Mouse (Mus musculus) stomach, postnatal 0 days (tissue): ENCODE results near the gene Robo4. TPM values are rescaled to one million over a fixed set of nuclear protein-coding genes. Genes with fewer than 3 reads are reported as not detected.

Experiments
- ATAC-seq: fragments of 200-750 bp; cut with Nextera tagmentation; 2 replicates; pipeline ENCODE4 v1.8.0; 2017; ENCODE audit not compliant: low FRiP score, low TSS enrichment
- DNase-seq: peaks from one replicate; pipeline ENCODE4 v3.0.0-alpha.2; 2016; ENCODE audit warnings: low spot score
- H3K27ac ChIP-seq: fragments of 300-500 bp; sonication (generic); replicated peaks from 2 replicates; pipeline ENCODE4 v1.5.1; 2014; ENCODE audit warnings: mild to moderate bottlenecking, control low read depth
- H3K27me3 ChIP-seq: fragments of 300-500 bp; sonication (generic); 2 replicates; pipeline ENCODE4 v1.6.1; 2014; ENCODE audit warnings: low read length; ENCODE audit not compliant: control insufficient read depth, insufficient read depth
- H3K36me3 ChIP-seq: fragments of 300-500 bp; sonication (generic); 2 replicates; pipeline ENCODE4 v1.6.1; 2014; ENCODE audit warnings: low read length, mixed read lengths; ENCODE audit not compliant: control insufficient read depth, insufficient read depth
- H3K4me1 ChIP-seq: fragments of 300-500 bp; sonication (generic); replicated peaks from 2 replicates; pipeline ENCODE4 v1.6.1; 2014; ENCODE audit warnings: antibody characterized with exemption; ENCODE audit not compliant: control insufficient read depth, insufficient read depth
- H3K4me2 ChIP-seq: fragments of 300-500 bp; sonication (generic); replicated peaks from 2 replicates; pipeline ENCODE4 v1.6.1; 2014; ENCODE audit warnings: low read depth, mild to moderate bottlenecking, control low read depth, moderate library complexity
- H3K4me3 ChIP-seq: fragments of 300-500 bp; sonication (generic); 2 replicates; pipeline ENCODE4 v1.5.1; 2014; ENCODE audit warnings: low read depth, low read length, control low read depth
- H3K9ac ChIP-seq: fragments of 300-500 bp; sonication (generic); 2 replicates; pipeline ENCODE4 v1.6.1; 2014; ENCODE audit warnings: mild to moderate bottlenecking, low read length, control low read depth, mixed read lengths
- H3K9me3 ChIP-seq: fragments of 300-500 bp; sonication (generic); 2 replicates; pipeline ENCODE4 v1.6.1; 2016; ENCODE audit warnings: low read length; ENCODE audit not compliant: control insufficient read depth
- CTCF ChIP-seq: IDR thresholded peaks from 2 replicates; pipeline ENCODE4 v1.5.1; 2016; ENCODE audit warnings: antibody characterized with exemption, low read depth, mild to moderate bottlenecking, moderate library complexity
- EP300 ChIP-seq: optimal IDR thresholded peaks from 2 replicates; pipeline ENCODE3; 2016; ENCODE audit warnings: antibody characterized with exemption
- WGBS: fragments of 180-500 bp; shearing (Covaris S2); extraction: QIAGEN DNeasy Blood & Tissue Kit; methylation state at CpG from one replicate; pipeline ENCODE4 v1.1.7; 2014; 5-methylcytosine and 5-hydroxymethylcytosine counted together
- polyA plus RNA-seq: library from polyadenylated mRNA; unstranded; fragments of >200 nt; fragmentation: Nextera tagmentation; extraction: Ambion mirVana; gene quantifications from 2 replicates; pipeline ENCODE4 v1.2.1, GENCODE M21; 2015

Robo4 gene
- polyA plus RNA-seq, 1 experiment from 2014 or later, result 4.4 TPM

- no peak for TF ChIP-seq EP300
- no peak for TF ChIP-seq CTCF
- peak; percentile 69 for ATAC-seq
- Histone ChIP-seq H3K27ac (no peak overlapping the region), H3K27me3 (no peaks in the 10 kb centered on the region), H3K9ac (no peak overlapping the region), H3K4me3 (peak overlapping the region; percentile 32; the same call in 1 of the 2 replicates), H3K4me1 (no peaks in the 10 kb centered on the region), H3K4me2 (peak overlapping the region; percentile 62), H3K36me3 (no peaks in the 10 kb centered on the region), H3K9me3 (no peaks in the 10 kb centered on the region)
- DNase-seq, result peak; percentile 69
- 29% methylated on average over 12 of the region's 12 CpGs for WGBS
Measured at GRCm38 (mm10) chr9:37421239-37421638, 19.5 kb downstream of the Robo4 start.

- H3K9me3 ChIP-seq, result no peaks in the 10 kb centered on the region
- H3K36me3 ChIP-seq, result no peaks in the 10 kb centered on the region
- DNase-seq (no peak), ATAC-seq (no peak)
- H3K27ac ChIP-seq, result no peak overlapping the region
- no peaks in the 10 kb centered on the region for H3K4me1 ChIP-seq
- no peak overlapping the region for H3K9ac ChIP-seq
- TF ChIP-seq EP300 (no peak), CTCF (no peak)
- WGBS, result 19% methylated on average over 26 of the region's 26 CpGs
- H3K4me3 ChIP-seq, result no peak overlapping the region
- H3K4me2 ChIP-seq, result no peak overlapping the region
- H3K27me3 ChIP-seq, result peaks cover 14% of the 10 kb centered on the region; the same call in 1 of the 2 replicates
Measured at GRCm38 (mm10) chr9:37429326-37429725, 27.6 kb downstream of the Robo4 start.

- no peak overlapping the region for H3K9ac ChIP-seq
- H3K9me3 ChIP-seq, result no peaks in the 10 kb centered on the region
- no peak overlapping the region for H3K27ac ChIP-seq
- ATAC-seq, result peak; percentile 72
- peak overlapping the region; percentile 48 for H3K4me2 ChIP-seq
- no peaks in the 10 kb centered on the region for H3K36me3 ChIP-seq
- H3K4me3 ChIP-seq, result no peak overlapping the region
- no peaks in the 10 kb centered on the region for H3K4me1 ChIP-seq
- 4% methylated on average over 12 of the region's 12 CpGs for WGBS
- peak; percentile 85 for DNase-seq
- TF ChIP-seq CTCF, result peak; percentile 96
- no peak for TF ChIP-seq EP300
- peaks cover 14% of the 10 kb centered on the region; the same call in 1 of the 2 replicates for H3K27me3 ChIP-seq
Measured at GRCm38 (mm10) chr9:37430582-37430981, 28.9 kb downstream of the Robo4 start.

DNA sequence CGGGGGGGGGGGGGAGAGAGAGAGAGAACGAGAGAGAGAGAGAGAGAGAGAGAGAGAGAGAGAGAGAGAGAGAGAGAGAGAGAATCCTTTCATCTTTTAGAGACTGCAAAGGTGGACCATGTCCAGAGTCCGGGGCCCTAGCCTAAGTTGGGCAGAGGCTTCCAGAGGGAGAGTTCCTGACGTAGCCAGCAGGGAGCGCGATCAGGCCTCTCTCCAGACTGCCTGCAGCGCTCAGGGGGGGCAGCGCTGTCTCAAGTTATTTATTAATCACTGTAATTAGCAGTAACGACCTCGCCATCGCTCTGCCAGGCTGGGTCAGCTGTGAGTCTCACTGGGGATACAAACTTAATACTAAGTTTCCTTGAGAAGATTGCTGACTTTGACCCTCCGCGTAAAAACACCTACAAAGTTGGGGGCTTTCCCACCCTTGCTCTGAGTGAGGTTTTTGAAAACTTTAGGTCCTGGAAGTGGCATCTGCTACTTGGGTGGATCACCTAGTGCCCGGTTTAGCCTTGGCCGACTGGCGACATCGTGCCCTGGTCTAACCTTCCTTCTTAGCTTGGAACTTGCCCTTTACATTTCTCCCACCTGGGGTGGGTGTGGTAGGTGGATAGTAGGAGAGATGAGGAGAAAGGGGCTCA lies 30.4 kb downstream of the Robo4 start:
- Histone ChIP-seq H3K36me3 (no peaks in the 10 kb centered on the region), H3K27me3 (peaks cover 14% of the 10 kb centered on the region; the same call in 1 of the 2 replicates), H3K27ac (no peak overlapping the region), H3K4me2 (no peak overlapping the region), H3K4me1 (no peaks in the 10 kb centered on the region), H3K9ac (no peak overlapping the region), H3K9me3 (no peaks in the 10 kb centered on the region), H3K4me3 (no peak overlapping the region)
- WGBS, result 3% methylated on average over 16 of the region's 17 CpGs
- peak; percentile 50; the same call in 1 of the 2 replicates for ATAC-seq
- peak; percentile 65 for DNase-seq
- TF ChIP-seq EP300, result no peak
- TF ChIP-seq CTCF, result peak; percentile 74

DNA sequence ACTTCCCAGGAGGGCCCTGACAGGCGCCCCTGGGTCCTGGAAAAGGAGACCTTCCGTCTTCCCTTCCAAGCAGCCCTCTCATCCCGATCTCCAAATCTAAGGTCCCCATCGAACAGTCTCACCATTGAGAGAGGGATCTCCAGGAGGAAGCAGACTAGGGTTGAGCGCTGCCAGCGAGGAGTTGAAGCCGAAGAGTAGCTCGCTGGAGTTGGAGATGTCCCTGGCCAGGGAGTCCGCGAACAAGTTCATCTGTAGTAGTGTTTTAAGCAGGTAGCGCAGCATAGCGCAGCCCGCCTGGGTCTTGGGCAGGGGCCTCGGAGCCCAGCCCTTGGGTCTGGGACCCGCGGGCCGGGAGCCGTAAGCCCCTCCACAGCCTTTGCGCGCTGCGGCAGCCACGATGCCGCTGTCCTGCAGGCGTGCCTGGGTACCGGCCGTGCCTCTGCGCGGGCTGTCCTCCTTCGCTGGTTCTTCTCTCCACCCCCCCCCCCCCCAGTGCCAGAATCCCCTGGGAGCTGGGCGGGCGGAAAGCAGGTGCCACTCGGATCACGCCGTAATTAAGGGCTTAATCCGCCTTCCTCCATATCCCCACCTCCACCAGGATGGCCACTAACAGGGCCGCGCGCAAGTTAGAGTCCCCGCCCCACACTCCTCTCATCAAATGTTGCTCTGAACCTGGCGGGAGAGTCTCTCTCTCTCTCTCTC lies 31.2 kb downstream of the Robo4 start, which contains the start of gene Robo3:
TSS of gene Robo3 (minus strand) at position 527 of the 702 bp plus-strand sequence.
- ATAC-seq (peak; percentile 13; the same call in 1 of the 2 replicates), DNase-seq (no peak)
- no peak within 1 kb of the TSS for H3K27ac ChIP-seq
- peak within 1 kb of the TSS; percentile 17; the same call in 1 of the 2 replicates for H3K4me2 ChIP-seq
- TF ChIP-seq EP300 (no peak), CTCF (no peak)
- H3K4me1 ChIP-seq, result no peaks in the 10 kb centered on the region
- peaks cover 14% of the 10 kb centered on the region; the same call in 1 of the 2 replicates for H3K27me3 ChIP-seq
- H3K9ac ChIP-seq, result no peak within 1 kb of the TSS
- 1% methylated on average over 35 of the region's 40 CpGs for WGBS
- no peaks in the 10 kb centered on the region for H3K9me3 ChIP-seq
- H3K36me3 ChIP-seq, result no peaks in the 10 kb centered on the region
- H3K4me3 ChIP-seq, result peak within 1 kb of the TSS; percentile 18
